Mouse (Mus musculus) gastrocnemius, postnatal 25 days (tissue): ENCODE measurements around the gene P2ry6. TPM values are rescaled to one million over a fixed set of nuclear protein-coding genes. Genes with fewer than 3 reads are reported as not detected.

ENCODE experiments used
- DNase-seq: peaks from one replicate; pipeline ENCODE4 v3.0.0; 2022
- total RNA-seq, 2 experiments: library from RNA; stranded (reverse); gene quantifications; 1 replicate in 1 of 2; 2 replicates in 1 of 2; pipeline ENCODE4 v1.2.3; 2021

P2ry6 gene
- total RNA-seq, 2 experiments from 2014 or later = 1.4 to 1.9 TPM

DNA sequence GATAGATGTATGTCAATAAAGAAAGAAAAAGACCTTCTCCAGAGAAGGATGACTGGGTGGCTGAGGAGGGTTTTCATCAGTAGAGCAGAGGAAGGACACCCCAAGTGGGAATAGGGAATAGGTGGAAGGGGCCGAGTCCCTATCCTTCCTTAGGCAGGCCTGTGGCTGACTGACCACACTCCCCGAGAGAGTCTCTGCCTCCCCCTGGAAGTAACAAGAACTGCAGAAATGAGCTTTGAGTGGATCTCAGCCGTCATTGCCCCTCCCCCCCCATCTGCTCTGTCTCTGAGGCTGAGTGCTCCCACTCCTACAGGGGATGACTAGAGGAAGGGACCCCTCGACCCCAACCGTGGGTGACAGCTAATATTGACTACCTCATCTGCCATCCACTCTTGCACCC is 33.3 kb downstream of the P2ry6 start:
- DNase-seq = no peak

DNA sequence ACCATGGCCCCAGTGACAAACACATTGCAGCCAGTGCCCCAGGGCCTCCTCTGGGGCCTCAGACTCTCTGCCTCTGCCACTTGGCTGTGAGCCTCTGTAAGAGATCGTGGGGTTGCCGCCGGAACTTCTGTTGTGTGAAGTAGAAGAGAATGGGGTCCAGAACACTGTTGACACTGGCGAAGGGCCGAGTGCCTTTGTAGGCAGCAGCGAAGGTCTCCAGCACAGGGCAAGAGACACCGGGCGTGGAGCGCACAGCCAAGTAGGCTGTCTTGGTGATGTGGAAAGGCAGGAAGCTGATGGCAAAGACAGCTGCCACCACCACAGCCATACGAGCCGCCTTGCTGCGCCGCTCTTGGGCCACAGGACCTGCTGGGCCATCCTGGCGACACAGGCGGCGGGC is 36.3 kb downstream of the P2ry6 start:
- DNase-seq = no peak

DNA sequence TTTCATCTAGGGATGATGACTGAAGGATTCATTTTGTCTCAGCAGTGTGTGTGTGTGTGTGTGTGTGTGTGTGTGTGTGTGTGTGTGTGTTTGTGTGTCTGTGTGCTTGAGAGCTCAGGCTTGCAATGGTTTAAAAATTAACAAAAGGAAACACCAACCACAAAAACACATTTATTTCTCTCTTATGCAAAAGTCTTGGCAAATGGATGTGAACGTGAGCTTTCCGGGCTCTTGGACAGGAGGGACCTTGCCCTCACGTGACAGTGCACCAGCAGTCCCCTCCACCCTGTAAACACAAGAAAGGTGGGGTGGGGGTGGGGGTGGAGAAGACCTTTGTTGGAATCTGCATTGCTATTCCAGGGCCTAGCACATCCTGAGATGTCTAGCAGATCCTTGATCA is 37.0 kb downstream of the P2ry6 start:
- DNase-seq = no peak

- DNase-seq = no peak
These were observed 40.9 kb downstream of the P2ry6 start for GRCm38 (mm10) chr7:100933520-100933919.

- DNase-seq = peak; percentile 85
These were observed 41.9 kb downstream of the P2ry6 start for GRCm38 (mm10) chr7:100932481-100933007.

DNA sequence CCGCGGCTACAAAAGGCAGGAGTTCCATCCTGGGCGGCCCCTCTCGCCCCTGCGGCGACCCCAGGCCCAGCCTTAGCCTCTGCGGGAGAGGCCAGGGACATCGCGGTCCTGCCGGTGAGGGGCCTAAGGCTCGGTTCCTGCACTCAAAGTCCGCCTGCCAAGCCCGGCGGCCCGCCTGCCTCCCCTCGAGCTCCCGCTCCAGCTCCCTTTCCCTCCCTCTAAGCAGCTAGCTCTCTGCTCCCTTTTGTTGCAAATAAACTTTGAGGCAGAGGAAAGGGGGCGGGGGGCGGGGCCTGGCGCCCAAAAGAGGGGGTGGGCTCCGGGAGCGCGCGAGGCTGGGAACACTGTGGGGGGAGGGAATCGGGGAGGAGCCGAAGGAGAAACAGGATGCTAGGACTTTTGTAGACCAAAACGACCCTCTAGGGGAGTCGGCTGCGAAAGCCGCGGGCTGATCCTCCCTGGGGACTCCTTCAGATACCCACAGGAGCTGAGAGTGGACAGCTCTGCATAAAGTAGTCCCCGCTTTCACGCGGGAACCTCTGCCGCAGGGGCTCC is 42.4 kb downstream of the P2ry6 start, which contains the start of gene Arhgef17:
Gene Arhgef17, minus strand, starts transcription at position 182 of the 555 bp plus-strand sequence.
- DNase-seq = peak; percentile 68

DNA sequence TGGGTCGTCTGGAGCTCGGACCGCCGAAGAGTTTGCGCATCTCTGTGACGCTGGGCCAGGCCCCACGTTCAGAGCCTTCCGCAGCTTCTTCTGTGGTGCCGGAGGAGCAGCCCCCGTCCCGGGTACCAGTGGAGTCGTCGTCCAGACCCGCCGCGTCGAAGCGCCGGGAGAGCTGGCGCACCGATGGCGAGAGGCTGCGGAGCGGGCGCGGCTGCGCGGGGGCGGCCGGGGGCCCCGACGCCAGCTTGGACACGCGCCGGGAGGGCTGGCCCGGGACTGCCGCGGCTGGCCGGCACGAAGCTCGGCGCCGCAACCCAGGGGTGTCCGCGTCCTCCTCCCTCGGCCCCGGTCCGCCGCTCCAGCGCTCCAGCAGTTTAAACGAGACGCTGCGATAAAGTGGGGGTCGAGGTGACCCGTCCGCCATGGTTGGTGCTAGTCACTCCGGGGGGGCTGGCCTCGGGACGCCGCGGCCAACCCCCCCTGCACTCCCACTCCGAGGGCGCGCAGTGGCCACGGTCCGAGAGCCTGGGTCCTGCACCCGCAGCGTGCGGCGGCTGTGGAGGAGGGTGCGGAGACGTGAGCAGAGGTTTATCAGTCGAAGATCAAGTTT is 43.0 kb downstream of the P2ry6 start:
- DNase-seq = no peak

- peak; percentile 72 for DNase-seq
These were observed 43.7 kb downstream of the P2ry6 start for GRCm38 (mm10) chr7:100930619-100931315.

GRCm38 (mm10) chr7:100929639-100930303 is 44.7 kb downstream of the P2ry6 start:
- no peak for DNase-seq

DNA sequence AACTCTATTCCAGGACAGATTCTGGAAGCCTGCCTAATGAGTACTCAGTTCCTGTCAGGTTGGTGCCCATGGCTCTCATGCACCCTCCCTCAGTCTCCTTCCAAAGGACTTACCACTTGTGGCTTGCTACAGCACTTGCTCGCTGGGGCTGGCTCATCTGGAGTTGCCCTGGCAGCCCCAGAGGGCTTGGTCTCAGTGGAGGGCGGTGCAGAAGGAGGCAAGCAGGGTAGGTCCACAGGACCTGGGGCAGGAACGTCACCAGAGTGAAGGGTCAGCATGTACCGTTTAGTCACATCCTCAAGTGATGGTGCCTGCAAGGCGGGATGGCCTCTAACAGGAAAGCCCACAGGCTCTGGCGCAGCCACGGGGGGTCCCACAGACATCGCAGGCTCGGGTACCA is 46.0 kb downstream of the P2ry6 start:
- no peak for DNase-seq

- DNase-seq = peak; percentile 72
These were observed 47.0 kb downstream of the P2ry6 start for GRCm38 (mm10) chr7:100927287-100928000.

GRCm38 (mm10) chr7:100926311-100926923 is 48.0 kb downstream of the P2ry6 start:
- DNase-seq = no peak

DNA sequence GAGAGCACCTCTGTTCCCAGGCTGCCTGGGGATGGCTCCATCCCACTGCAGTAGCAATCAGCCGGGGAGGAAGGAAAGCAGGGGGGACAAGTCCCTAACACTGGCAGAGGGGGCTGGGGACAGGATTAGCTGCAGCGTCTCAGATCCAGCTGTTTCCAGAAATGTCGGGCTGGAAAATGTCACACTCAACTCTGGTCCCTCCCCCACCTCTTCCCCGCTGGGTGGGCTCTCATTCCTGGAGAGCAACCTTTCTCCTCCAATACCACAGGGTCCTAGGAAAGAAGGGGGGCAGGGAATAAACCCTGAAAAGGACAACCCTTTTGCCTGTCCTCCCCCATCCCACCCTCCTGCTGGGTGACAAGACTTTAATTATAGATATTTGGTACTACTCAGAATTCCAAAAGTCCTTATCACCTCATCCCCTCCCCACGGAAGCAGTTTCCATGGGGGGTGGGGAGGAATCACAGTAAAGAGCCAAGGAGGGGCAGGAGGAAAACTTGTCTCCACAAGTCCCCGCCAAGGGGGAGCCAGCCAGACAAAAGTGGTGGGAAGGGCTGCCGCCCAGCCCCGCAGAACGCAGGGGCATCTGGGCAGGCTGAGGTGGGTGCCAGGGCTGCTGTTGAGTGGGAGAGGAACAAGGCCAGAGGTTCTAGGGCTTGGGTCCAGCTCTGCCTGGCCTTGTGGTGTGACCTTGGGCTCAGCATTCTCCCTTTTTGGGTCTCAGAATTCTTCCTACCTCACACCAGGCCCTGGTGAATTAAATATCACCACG is 49.6 kb downstream of the P2ry6 start:
- no peak for DNase-seq

- DNase-seq = no peak
These were observed 50.2 kb downstream of the P2ry6 start for GRCm38 (mm10) chr7:100924200-100924599.

DNA sequence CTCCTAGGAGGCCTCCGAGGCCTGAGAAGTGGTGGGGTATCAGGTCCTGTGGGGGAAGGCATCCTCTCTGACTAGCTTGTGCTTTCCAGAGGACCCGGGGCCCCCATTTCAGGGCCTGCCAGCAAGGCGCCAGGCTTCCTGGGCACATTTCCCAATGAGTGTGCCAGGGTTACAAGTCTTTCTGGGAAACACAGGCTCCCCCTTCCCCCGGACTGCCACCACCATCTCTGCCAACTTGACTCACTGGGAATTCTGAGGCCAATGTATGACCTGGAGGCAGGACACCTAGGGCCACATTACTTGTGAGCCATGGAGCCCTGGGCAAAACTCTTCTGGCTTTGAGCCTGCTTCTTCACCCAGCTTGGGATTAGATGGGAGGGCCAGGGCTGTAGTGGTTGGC is 51.5 kb downstream of the P2ry6 start:
- DNase-seq = no peak

GRCm38 (mm10) chr7:100921289-100921688 is 53.2 kb downstream of the P2ry6 start:
- no peak for DNase-seq

DNA sequence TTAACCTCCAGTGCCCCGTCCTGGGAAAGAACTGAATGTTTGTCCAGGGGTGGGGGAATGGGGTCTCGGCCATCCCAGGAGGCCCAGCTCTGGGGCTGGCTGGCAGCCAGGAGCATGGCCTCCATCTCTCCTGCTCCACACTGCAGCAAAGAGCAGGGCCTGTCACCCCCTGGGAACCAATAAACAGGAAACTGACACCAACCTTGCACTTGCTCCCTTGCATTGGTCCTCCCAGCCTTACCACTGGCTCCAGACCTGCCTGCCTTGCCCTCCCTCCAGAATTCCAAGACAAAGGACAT is 54.7 kb downstream of the P2ry6 start:
- DNase-seq = peak; percentile 62

DNA sequence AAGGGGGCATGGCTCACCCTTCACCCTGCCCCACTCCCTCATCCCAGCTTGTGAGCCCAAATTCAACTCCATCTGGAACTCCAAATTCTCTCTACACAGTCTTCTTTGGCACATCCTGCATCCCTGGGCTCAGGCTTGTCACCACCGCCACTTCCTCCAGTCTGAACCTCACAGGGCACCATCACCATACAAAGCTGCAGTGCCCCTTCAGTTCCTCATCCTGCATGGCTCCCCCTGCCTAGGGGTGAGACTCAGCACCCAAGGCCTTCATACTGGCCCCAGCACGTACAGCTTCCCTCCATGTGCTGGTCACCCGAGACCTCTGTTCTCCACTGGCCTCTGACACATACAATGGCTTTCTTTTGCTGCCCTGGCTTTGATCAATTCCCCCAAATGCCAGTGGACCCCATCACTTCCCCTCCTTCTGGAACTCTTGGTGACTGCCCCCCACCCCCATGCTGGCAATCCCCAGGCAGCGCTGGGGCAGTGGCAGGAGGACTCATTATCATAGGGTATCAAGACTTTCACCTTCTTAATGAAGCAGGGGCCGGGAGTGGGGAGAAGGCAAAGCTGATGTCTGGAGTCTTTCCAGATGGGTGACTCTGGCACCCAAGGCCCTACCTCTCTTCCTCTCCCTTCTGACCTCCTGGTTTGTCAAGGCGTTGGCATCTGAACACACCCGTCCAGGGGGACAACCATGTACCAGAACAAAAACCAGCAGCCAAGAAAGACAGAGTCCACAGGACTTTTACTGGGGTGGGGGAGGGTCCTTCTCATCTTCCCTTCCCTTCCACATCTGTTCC is 55.2 kb downstream of the P2ry6 start:
- DNase-seq = no peak

GRCm38 (mm10) chr7:100918176-100918575 is 56.3 kb downstream of the P2ry6 start:
- DNase-seq = peak; percentile 79

- DNase-seq = no peak
These were observed 56.7 kb downstream of the P2ry6 start for GRCm38 (mm10) chr7:100917751-100918150.
